Mouse (Mus musculus): ENCODE measurements at regions not wholly inside any gene's neighbourhood (a gene's known extent, or its start where the extent isn't known, plus 50 kb on each side); places are given as distances from the start of the nearest gene placed in this dataset.

- Histone ChIP-seq H3K36me3 (replicated peaks; ENCODE audit: control insufficient read depth, insufficient read depth, low read depth, low read length) (no peaks in the 10 kb centered on the region), H3K4me1 (ENCODE audit: control insufficient read depth, insufficient read depth, low read length) (no peaks in the 10 kb centered on the region), H3K4me2 (ENCODE audit: low read depth, low read length) (no peak overlapping the region), H3K9me3 (replicated peaks; ENCODE audit: control insufficient read depth, low read length) (no peaks in the 10 kb centered on the region), H3K4me3 (ENCODE audit: low read depth, low read length) (no peak overlapping the region), H3K27ac (replicated peaks; ENCODE audit: low read depth, low read length) (no peak overlapping the region), H3K9ac (replicated peaks; ENCODE audit: low read length) (no peak overlapping the region), H3K27me3 (ENCODE audit: control insufficient read depth, insufficient read depth, low read length) (no peaks in the 10 kb centered on the region)
- no peak for ATAC-seq (replicated peaks; ENCODE audit: insufficient number of reproducible peaks, low FRiP score, low TSS enrichment, low read depth)
- no peak for DNase-seq (ENCODE audit: low spot score)
These were observed 829.7 kb upstream of the Cited2 start for GRCm38 (mm10) chr10:16893316-16893715.

GRCm38 (mm10) chr10:16895332-16895731, 827.7 kb upstream of the Cited2 start:
- Histone ChIP-seq H3K4me3 (ENCODE audit: low read depth, low read length) (no peak overlapping the region), H3K9ac (replicated peaks; ENCODE audit: low read length) (no peak overlapping the region), H3K4me1 (ENCODE audit: control insufficient read depth, insufficient read depth, low read length) (no peaks in the 10 kb centered on the region), H3K27ac (replicated peaks; ENCODE audit: low read depth, low read length) (no peak overlapping the region), H3K27me3 (ENCODE audit: control insufficient read depth, insufficient read depth, low read length) (no peaks in the 10 kb centered on the region), H3K9me3 (replicated peaks; ENCODE audit: control insufficient read depth, low read length) (no peaks in the 10 kb centered on the region), H3K4me2 (ENCODE audit: low read depth, low read length) (no peak overlapping the region), H3K36me3 (replicated peaks; ENCODE audit: control insufficient read depth, insufficient read depth, low read depth, low read length) (no peaks in the 10 kb centered on the region)
- DNase-seq (ENCODE audit: low spot score) (no peak), ATAC-seq (replicated peaks; ENCODE audit: insufficient number of reproducible peaks, low FRiP score, low TSS enrichment, low read depth) (no peak)

- H3K27me3 ChIP-seq (ENCODE audit: control insufficient read depth, insufficient read depth, low read length): no peaks in the 10 kb centered on the region
- 81% methylated on average over 2 of the region's 2 CpGs for WGBS
- no peak overlapping the region for H3K27ac ChIP-seq (replicated peaks; ENCODE audit: low read depth, low read length)
- DNase-seq (ENCODE audit: low spot score): no peak
- no peaks in the 10 kb centered on the region for H3K36me3 ChIP-seq (replicated peaks; ENCODE audit: control insufficient read depth, insufficient read depth, low read depth, low read length)
- no peak for ATAC-seq (replicated peaks; ENCODE audit: insufficient number of reproducible peaks, low FRiP score, low TSS enrichment, low read depth)
- no peak overlapping the region for H3K4me2 ChIP-seq (ENCODE audit: low read depth, low read length)
- H3K4me3 ChIP-seq (ENCODE audit: low read depth, low read length): no peak overlapping the region
- no peak overlapping the region for H3K9ac ChIP-seq (replicated peaks; ENCODE audit: low read length)
- no peaks in the 10 kb centered on the region for H3K4me1 ChIP-seq (ENCODE audit: control insufficient read depth, insufficient read depth, low read length)
- no peaks in the 10 kb centered on the region for H3K9me3 ChIP-seq (replicated peaks; ENCODE audit: control insufficient read depth, low read length)
These were observed 800.1 kb upstream of the Cited2 start for GRCm38 (mm10) chr10:16922888-16923287.

DNA sequence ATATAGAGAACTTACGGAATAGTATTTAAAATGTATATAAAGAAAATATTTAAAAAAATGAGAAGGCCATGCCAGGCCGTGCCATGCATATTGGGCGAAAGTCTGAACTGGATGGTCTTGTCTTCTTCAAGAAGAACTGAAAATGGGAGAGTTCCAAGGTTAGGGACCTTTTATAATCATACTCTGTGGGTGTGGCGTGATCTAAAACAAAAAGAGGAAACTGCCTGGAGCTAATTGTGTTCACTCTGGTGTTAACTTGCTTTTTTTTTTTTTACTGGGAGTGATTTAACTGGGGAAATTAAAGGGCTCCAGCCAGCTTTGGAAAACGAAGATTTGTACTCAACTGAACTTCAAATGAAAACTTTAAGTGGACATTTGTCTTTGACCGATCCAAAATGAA, 799.2 kb upstream of the Cited2 start:
- Histone ChIP-seq H3K9me3 (replicated peaks; ENCODE audit: control insufficient read depth, low read length) (no peaks in the 10 kb centered on the region), H3K36me3 (replicated peaks; ENCODE audit: control insufficient read depth, insufficient read depth, low read depth, low read length) (no peaks in the 10 kb centered on the region), H3K4me1 (ENCODE audit: control insufficient read depth, insufficient read depth, low read length) (no peaks in the 10 kb centered on the region), H3K27me3 (ENCODE audit: control insufficient read depth, insufficient read depth, low read length) (no peaks in the 10 kb centered on the region), H3K9ac (replicated peaks; ENCODE audit: low read length) (no peak overlapping the region), H3K4me3 (ENCODE audit: low read depth, low read length) (no peak overlapping the region), H3K27ac (replicated peaks; ENCODE audit: low read depth, low read length) (no peak overlapping the region), H3K4me2 (ENCODE audit: low read depth, low read length) (no peak overlapping the region)
- 82% methylated on average over 6 of the region's 6 CpGs for WGBS
- DNase-seq (ENCODE audit: low spot score) (no peak), ATAC-seq (replicated peaks; ENCODE audit: insufficient number of reproducible peaks, low FRiP score, low TSS enrichment, low read depth) (no peak)

- Histone ChIP-seq H3K36me3 (replicated peaks; ENCODE audit: control insufficient read depth, insufficient read depth, low read depth, low read length) (no peaks in the 10 kb centered on the region), H3K4me2 (ENCODE audit: low read depth, low read length) (no peak overlapping the region), H3K4me1 (ENCODE audit: control insufficient read depth, insufficient read depth, low read length) (no peaks in the 10 kb centered on the region), H3K9ac (replicated peaks; ENCODE audit: low read length) (no peak overlapping the region), H3K27me3 (ENCODE audit: control insufficient read depth, insufficient read depth, low read length) (no peaks in the 10 kb centered on the region), H3K4me3 (ENCODE audit: low read depth, low read length) (no peak overlapping the region), H3K27ac (replicated peaks; ENCODE audit: low read depth, low read length) (no peak overlapping the region), H3K9me3 (replicated peaks; ENCODE audit: control insufficient read depth, low read length) (no peaks in the 10 kb centered on the region)
- no peak for DNase-seq (ENCODE audit: low spot score)
- no peak for ATAC-seq (replicated peaks; ENCODE audit: insufficient number of reproducible peaks, low FRiP score, low TSS enrichment, low read depth)
- 88% methylated on average over 4 of the region's 4 CpGs for WGBS
These were observed 785.3 kb upstream of the Cited2 start for GRCm38 (mm10) chr10:16937705-16938104.

GRCm38 (mm10) chr10:16951636-16952035, 771.4 kb upstream of the Cited2 start:
- Histone ChIP-seq H3K36me3 (replicated peaks; ENCODE audit: control insufficient read depth, insufficient read depth, low read depth, low read length) (no peaks in the 10 kb centered on the region), H3K4me3 (ENCODE audit: low read depth, low read length) (no peak overlapping the region), H3K9ac (replicated peaks; ENCODE audit: low read length) (no peak overlapping the region), H3K4me2 (ENCODE audit: low read depth, low read length) (no peak overlapping the region), H3K27ac (replicated peaks; ENCODE audit: low read depth, low read length) (no peak overlapping the region), H3K27me3 (ENCODE audit: control insufficient read depth, insufficient read depth, low read length) (no peaks in the 10 kb centered on the region), H3K4me1 (ENCODE audit: control insufficient read depth, insufficient read depth, low read length) (no peaks in the 10 kb centered on the region), H3K9me3 (replicated peaks; ENCODE audit: control insufficient read depth, low read length) (no peaks in the 10 kb centered on the region)
- WGBS: 46% methylated on average over 1 of the region's 1 CpGs
- ATAC-seq (replicated peaks; ENCODE audit: insufficient number of reproducible peaks, low FRiP score, low TSS enrichment, low read depth) (no peak), DNase-seq (ENCODE audit: low spot score) (no peak)

DNA sequence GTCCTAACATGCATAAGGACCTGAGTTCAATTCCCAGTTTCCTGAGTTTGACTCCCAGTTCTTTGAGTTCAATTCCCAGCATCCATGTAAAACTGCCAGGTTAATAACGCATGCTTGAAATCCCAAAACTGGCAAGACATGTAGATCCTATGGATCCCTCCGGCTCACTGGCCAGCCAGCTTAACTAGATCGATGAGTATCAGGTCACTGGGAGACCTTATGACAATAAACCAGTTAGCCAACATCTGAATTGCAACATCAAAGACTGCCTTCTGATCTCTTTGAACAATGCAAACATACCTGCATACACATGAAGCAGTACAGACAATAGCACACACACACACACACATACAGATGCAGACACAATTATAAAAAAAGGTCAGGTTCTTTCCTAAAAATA, 762.0 kb upstream of the Cited2 start:
- 85% methylated on average over 3 of the region's 3 CpGs for WGBS
- DNase-seq (ENCODE audit: low spot score) (no peak), ATAC-seq (replicated peaks; ENCODE audit: insufficient number of reproducible peaks, low FRiP score, low TSS enrichment, low read depth) (no peak)
- Histone ChIP-seq H3K36me3 (replicated peaks; ENCODE audit: control insufficient read depth, insufficient read depth, low read depth, low read length) (no peaks in the 10 kb centered on the region), H3K4me1 (ENCODE audit: control insufficient read depth, insufficient read depth, low read length) (no peaks in the 10 kb centered on the region), H3K4me2 (ENCODE audit: low read depth, low read length) (no peak overlapping the region), H3K27ac (replicated peaks; ENCODE audit: low read depth, low read length) (no peak overlapping the region), H3K9me3 (replicated peaks; ENCODE audit: control insufficient read depth, low read length) (no peaks in the 10 kb centered on the region), H3K9ac (replicated peaks; ENCODE audit: low read length) (no peak overlapping the region), H3K27me3 (ENCODE audit: control insufficient read depth, insufficient read depth, low read length) (no peaks in the 10 kb centered on the region), H3K4me3 (ENCODE audit: low read depth, low read length) (no peak overlapping the region)

DNA sequence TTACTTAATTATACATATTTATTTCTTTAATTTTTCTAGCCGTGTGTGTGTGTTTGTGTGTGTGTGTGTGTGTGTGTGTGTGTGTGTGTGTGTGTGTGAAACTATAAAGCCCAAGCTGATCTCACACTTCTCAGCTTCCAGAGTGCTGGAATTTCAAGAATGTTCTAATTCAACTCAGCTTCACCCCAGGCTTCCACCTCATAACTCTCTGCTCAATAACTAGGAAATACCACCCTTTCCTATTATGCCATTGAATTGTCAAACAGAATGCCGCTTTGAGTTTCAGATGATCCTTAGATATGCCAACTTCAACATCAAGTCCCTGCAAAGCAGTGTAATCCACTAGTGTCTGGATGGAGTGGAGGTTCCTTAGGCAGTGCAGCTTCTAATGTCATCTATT, 760.6 kb upstream of the Cited2 start:
- Histone ChIP-seq H3K9me3 (replicated peaks; ENCODE audit: control insufficient read depth, low read length) (no peaks in the 10 kb centered on the region), H3K9ac (replicated peaks; ENCODE audit: low read length) (no peak overlapping the region), H3K4me1 (ENCODE audit: control insufficient read depth, insufficient read depth, low read length) (no peaks in the 10 kb centered on the region), H3K4me3 (ENCODE audit: low read depth, low read length) (no peak overlapping the region), H3K27ac (replicated peaks; ENCODE audit: low read depth, low read length) (no peak overlapping the region), H3K4me2 (ENCODE audit: low read depth, low read length) (no peak overlapping the region), H3K27me3 (ENCODE audit: control insufficient read depth, insufficient read depth, low read length) (no peaks in the 10 kb centered on the region), H3K36me3 (replicated peaks; ENCODE audit: control insufficient read depth, insufficient read depth, low read depth, low read length) (no peaks in the 10 kb centered on the region)
- 56% methylated on average over 2 of the region's 2 CpGs for WGBS
- ATAC-seq (replicated peaks; ENCODE audit: insufficient number of reproducible peaks, low FRiP score, low TSS enrichment, low read depth) (no peak), DNase-seq (ENCODE audit: low spot score) (no peak)

DNA sequence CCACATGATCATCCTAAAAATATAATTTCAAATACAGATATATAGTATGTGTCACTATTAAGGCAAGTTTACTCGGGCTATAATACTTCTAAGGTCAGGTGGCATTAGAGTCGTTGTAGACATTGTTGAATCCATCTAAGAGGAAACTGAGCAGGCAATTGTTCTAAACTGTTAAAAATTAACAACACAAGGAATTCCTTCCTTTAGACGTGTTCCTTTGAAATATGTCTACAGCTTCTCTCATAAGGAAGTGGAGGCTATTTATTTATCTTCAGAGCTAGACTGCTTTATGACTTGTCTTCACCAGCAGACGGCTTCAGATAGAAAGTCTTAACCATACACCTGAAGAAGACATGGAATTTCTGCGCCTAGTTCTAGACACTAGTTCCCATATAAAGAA, 744.2 kb upstream of the Cited2 start:
- Histone ChIP-seq H3K9ac (replicated peaks; ENCODE audit: low read length) (no peak overlapping the region), H3K4me2 (ENCODE audit: low read depth, low read length) (no peak overlapping the region), H3K27me3 (ENCODE audit: control insufficient read depth, insufficient read depth, low read length) (no peaks in the 10 kb centered on the region), H3K4me1 (ENCODE audit: control insufficient read depth, insufficient read depth, low read length) (no peaks in the 10 kb centered on the region), H3K4me3 (ENCODE audit: low read depth, low read length) (no peak overlapping the region), H3K27ac (replicated peaks; ENCODE audit: low read depth, low read length) (no peak overlapping the region), H3K36me3 (replicated peaks; ENCODE audit: control insufficient read depth, insufficient read depth, low read depth, low read length) (no peaks in the 10 kb centered on the region), H3K9me3 (replicated peaks; ENCODE audit: control insufficient read depth, low read length) (no peaks in the 10 kb centered on the region)
- WGBS: 88% methylated on average over 5 of the region's 5 CpGs
- ATAC-seq (replicated peaks; ENCODE audit: insufficient number of reproducible peaks, low FRiP score, low TSS enrichment, low read depth): no peak
- no peak for DNase-seq (ENCODE audit: low spot score)

All from embryonic facial prominence, embryonic 11.5 days (tissue).